Mouse (Mus musculus): ENCODE data around the gene Pgm3. TPM values are rescaled to one million over a fixed set of nuclear protein-coding genes. Genes with fewer than 3 reads are reported as not detected.

The Pgm3 gene
- polyA plus RNA-seq, 1 experiment: 0.86 TPM

GRCm38 (mm10) chr9:86525600-86525999 is 46.0 kb downstream of the Pgm3 start:
- TF ChIP-seq FLI1 (IDR thresholded peaks at IDR 0.05; ENCODE audit: low read length) (no peak), GATA1 (IDR thresholded peaks at IDR 0.05; ENCODE audit: borderline replicate concordance, low read length) (no peak)
- H3K36me3 ChIP-seq (replicated peaks; ENCODE audit: low read length): peaks cover 72% of the 10 kb centered on the region
- no peak overlapping the region for H3K4me3 ChIP-seq (replicated peaks)
- H3K27me3 ChIP-seq (replicated peaks): no peaks in the 10 kb centered on the region
- no peaks in the 10 kb centered on the region for H3K9me3 ChIP-seq
- no peaks in the 10 kb centered on the region for H3K4me1 ChIP-seq

GRCm38 (mm10) chr9:86522335-86522734 is 49.3 kb downstream of the Pgm3 start:
- no peak for TF ChIP-seq FLI1 (IDR thresholded peaks at IDR 0.05; ENCODE audit: low read length)
- no peak for TF ChIP-seq GATA1 (IDR thresholded peaks at IDR 0.05; ENCODE audit: borderline replicate concordance, low read length)
- no peaks in the 10 kb centered on the region for H3K9me3 ChIP-seq
- peaks cover 91% of the 10 kb centered on the region for H3K36me3 ChIP-seq (replicated peaks; ENCODE audit: low read length)
- H3K4me3 ChIP-seq (replicated peaks): no peak overlapping the region
- H3K4me1 ChIP-seq: no peaks in the 10 kb centered on the region
- no peaks in the 10 kb centered on the region for H3K27me3 ChIP-seq (replicated peaks)

- Histone ChIP-seq H3K4me1 (peaks cover 10% of the 10 kb centered on the region; the same call in 1 of the 2 replicates), H3K27me3 (replicated peaks) (no peaks in the 10 kb centered on the region), H3K36me3 (replicated peaks; ENCODE audit: low read length) (peaks cover 97% of the 10 kb centered on the region), H3K4me3 (replicated peaks) (no peak overlapping the region), H3K9me3 (no peaks in the 10 kb centered on the region)
- TF ChIP-seq GATA1 (IDR thresholded peaks at IDR 0.05; ENCODE audit: borderline replicate concordance, low read length) (no peak), FLI1 (IDR thresholded peaks at IDR 0.05; ENCODE audit: low read length) (no peak)
Observed at GRCm38 (mm10) chr9:86514798-86515197, 56.8 kb downstream of the Pgm3 start.

- Histone ChIP-seq H3K9me3 (no peaks in the 10 kb centered on the region), H3K36me3 (replicated peaks; ENCODE audit: low read length) (peaks cover 94% of the 10 kb centered on the region), H3K27me3 (replicated peaks) (no peaks in the 10 kb centered on the region), H3K4me1 (peaks cover 10% of the 10 kb centered on the region; the same call in 1 of the 2 replicates), H3K4me3 (replicated peaks) (no peak overlapping the region)
- no peak for TF ChIP-seq GATA1 (IDR thresholded peaks at IDR 0.05; ENCODE audit: borderline replicate concordance, low read length)
Observed at GRCm38 (mm10) chr9:86514390-86514789, 57.3 kb downstream of the Pgm3 start.

GRCm38 (mm10) chr9:86513733-86514132 is 57.9 kb downstream of the Pgm3 start:
- no peak overlapping the region for H3K4me3 ChIP-seq (replicated peaks)
- peaks cover 10% of the 10 kb centered on the region; the same call in 1 of the 2 replicates for H3K4me1 ChIP-seq
- peaks cover 95% of the 10 kb centered on the region for H3K36me3 ChIP-seq (replicated peaks; ENCODE audit: low read length)
- no peaks in the 10 kb centered on the region for H3K9me3 ChIP-seq
- TF ChIP-seq FLI1 (IDR thresholded peaks at IDR 0.05; ENCODE audit: low read length) (no peak), GATA1 (IDR thresholded peaks at IDR 0.05; ENCODE audit: borderline replicate concordance, low read length) (no peak)
- no peaks in the 10 kb centered on the region for H3K27me3 ChIP-seq (replicated peaks)

GRCm38 (mm10) chr9:86507437-86507836 is 64.2 kb downstream of the Pgm3 start:
- Histone ChIP-seq H3K4me1 (peaks cover 14% of the 10 kb centered on the region; the same call in 1 of the 2 replicates), H3K36me3 (replicated peaks; ENCODE audit: low read length) (peaks cover 83% of the 10 kb centered on the region), H3K27me3 (replicated peaks) (no peaks in the 10 kb centered on the region), H3K4me3 (replicated peaks) (no peak overlapping the region), H3K9me3 (no peaks in the 10 kb centered on the region)
- no peak for TF ChIP-seq FLI1 (IDR thresholded peaks at IDR 0.05; ENCODE audit: low read length)
- TF ChIP-seq GATA1 (IDR thresholded peaks at IDR 0.05; ENCODE audit: borderline replicate concordance, low read length): no peak

Other genes with a start within 250 kb of the Pgm3 start
- 0.64 TPM in 1 of 2 replicates, not detected in the other for gene Ube2cbp, start 106.9 kb downstream of the Pgm3 start, polyA plus RNA-seq (2012; ENCODE audit: insufficient read depth, low replicate concordance)
- gene Dop1a, start 104.7 kb downstream of the Pgm3 start, polyA plus RNA-seq (2012; ENCODE audit: insufficient read depth, low replicate concordance): 2.9 and 4.4 TPM in 2 replicates
- gene Rwdd2a, start 149 bp upstream of the Pgm3 start, polyA plus RNA-seq (2012; ENCODE audit: insufficient read depth, low replicate concordance): not detected in 2 replicates
- 5.1 and 6.7 TPM in 2 replicates for gene Me1, start 124.1 kb upstream of the Pgm3 start, polyA plus RNA-seq (2012; ENCODE audit: insufficient read depth, low replicate concordance)
- not detected in 2 replicates for gene Prss35, start 171.8 kb upstream of the Pgm3 start, polyA plus RNA-seq (2012; ENCODE audit: insufficient read depth, low replicate concordance)